Mouse (Mus musculus) limb, embryonic 14.5 days (tissue): ENCODE measurements around the gene RPS10-NUDT3. TPM values are rescaled to one million over a fixed set of nuclear protein-coding genes. Genes with fewer than 3 reads are reported as not detected.

ENCODE experiments used
- ATAC-seq: fragments of 200-750 bp; cut with Nextera tagmentation; 2 replicates; pipeline ENCODE4 v1.8.0; 2017; ENCODE audit warnings: low read depth, moderate number of reproducible peaks, moderate TSS enrichment; ENCODE audit not compliant: low FRiP score
- DNase-seq: peaks from one replicate; pipeline ENCODE4 v3.0.0-alpha.2; 2015; ENCODE audit warnings: low spot score
- H3K27ac ChIP-seq: fragments of 300-500 bp; sonication (generic); replicated peaks from 2 replicates; pipeline ENCODE4 v1.5.1; 2014; ENCODE audit warnings: low read depth, mild to moderate bottlenecking, low read length, moderate library complexity, mixed read lengths
- H3K27me3 ChIP-seq: fragments of 300-500 bp; sonication (generic); 2 replicates; pipeline ENCODE4 v1.6.1; 2014; ENCODE audit warnings: low read length, mixed read lengths; ENCODE audit not compliant: control insufficient read depth, insufficient read depth
- H3K36me3 ChIP-seq: fragments of 300-500 bp; sonication (generic); 2 replicates; pipeline ENCODE4 v1.6.1; 2014; ENCODE audit warnings: mild to moderate bottlenecking, low read length, moderate library complexity, mixed read lengths; ENCODE audit not compliant: control insufficient read depth, insufficient read depth
- H3K4me1 ChIP-seq: fragments of 300-500 bp; sonication (generic); 2 replicates; pipeline ENCODE4 v1.6.1; 2014; ENCODE audit warnings: antibody characterized with exemption, low read length, mixed read lengths; ENCODE audit not compliant: control insufficient read depth, insufficient read depth
- H3K4me2 ChIP-seq: fragments of 300-500 bp; sonication (generic); replicated peaks from 2 replicates; pipeline ENCODE4 v1.6.1; 2014; ENCODE audit warnings: low read depth, mild to moderate bottlenecking, low read length, moderate library complexity; ENCODE audit not compliant: severe bottlenecking
- H3K4me3 ChIP-seq: fragments of 300-500 bp; sonication (generic); replicated peaks from 2 replicates; pipeline ENCODE4 v1.5.1; 2014; ENCODE audit warnings: low read length
- H3K9ac ChIP-seq: fragments of 300-500 bp; sonication (generic); 2 replicates; pipeline ENCODE4 v1.6.1; 2014; ENCODE audit warnings: mild to moderate bottlenecking, low read depth, low read length, moderate library complexity; ENCODE audit not compliant: severe bottlenecking
- H3K9me3 ChIP-seq: fragments of 300-500 bp; sonication (generic); 2 replicates; pipeline ENCODE4 v1.6.1; 2016; ENCODE audit warnings: low read length; ENCODE audit not compliant: control insufficient read depth
- POLR2A ChIP-seq: fragments of 200-500 bp; IDR thresholded peaks from 2 replicates; pipeline ENCODE4 v1.8.0; 2012; ENCODE audit warnings: inconsistent platforms, mild to moderate bottlenecking, moderate library complexity, borderline replicate concordance; ENCODE audit not compliant: insufficient read depth, insufficient read length; ENCODE audit errors: extremely low read depth
- WGBS: fragments of 180-500 bp; shearing (Covaris S2); extraction: QIAGEN DNeasy Blood & Tissue Kit; methylation state at CpG from one replicate; pipeline ENCODE4 v1.1.7; 2014; 5-methylcytosine and 5-hydroxymethylcytosine counted together
- polyA plus RNA-seq, 2 experiments: library from polyadenylated mRNA; depleted of rRNA in 1 of 2; stranded (reverse) in 1 of 2; unstranded in 1 of 2; fragments of >200 nt; fragmentation: Nextera tagmentation in 1 of 2; extraction: Ambion mirVana in 1 of 2; gene quantifications; 2 replicates each; pipeline versions ENCODE4 v1.2.1 to v1.2.3; 2012 to 2014

Gene RPS10-NUDT3
- polyA plus RNA-seq, 2 experiments = 0.11 TPM; not detected in 1

DNA sequence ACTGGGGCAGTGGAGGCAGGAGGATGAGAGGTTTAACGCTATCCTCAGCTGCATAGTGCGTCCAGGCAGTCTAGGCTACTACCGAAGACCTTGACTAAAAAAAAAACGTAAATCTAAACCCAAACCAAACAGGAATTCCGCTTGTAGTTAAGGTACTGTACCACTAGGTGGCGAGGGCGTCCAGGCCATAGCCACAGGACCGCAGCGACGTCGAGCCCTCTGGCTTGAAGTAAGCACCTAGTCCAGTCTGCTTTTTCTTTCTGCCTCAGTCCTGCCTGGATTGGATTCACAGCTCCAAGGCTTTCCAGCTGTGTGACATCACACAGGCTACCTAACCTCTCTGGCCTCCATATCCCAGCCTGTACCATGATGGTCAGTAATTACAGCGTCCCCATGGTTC, 15.1 kb upstream of the RPS10-NUDT3 start:
- no peak overlapping the region for H3K9ac ChIP-seq
- ATAC-seq = no peak
- TF ChIP-seq POLR2A = no peak
- WGBS = 8% methylated on average over 12 of the region's 12 CpGs
- H3K27ac ChIP-seq = no peak overlapping the region
- no peak overlapping the region for H3K4me3 ChIP-seq
- DNase-seq = no peak
- no peaks in the 10 kb centered on the region for H3K9me3 ChIP-seq
- no peaks in the 10 kb centered on the region for H3K36me3 ChIP-seq
- no peak overlapping the region for H3K4me2 ChIP-seq
- peaks cover 4% of the 10 kb centered on the region; the same call in 1 of the 2 replicates for H3K27me3 ChIP-seq
- 0 out of 2 replicates have a peak, but pooled peaks cover 3% of the 10 kb centered on the region for H3K4me1 ChIP-seq

DNA sequence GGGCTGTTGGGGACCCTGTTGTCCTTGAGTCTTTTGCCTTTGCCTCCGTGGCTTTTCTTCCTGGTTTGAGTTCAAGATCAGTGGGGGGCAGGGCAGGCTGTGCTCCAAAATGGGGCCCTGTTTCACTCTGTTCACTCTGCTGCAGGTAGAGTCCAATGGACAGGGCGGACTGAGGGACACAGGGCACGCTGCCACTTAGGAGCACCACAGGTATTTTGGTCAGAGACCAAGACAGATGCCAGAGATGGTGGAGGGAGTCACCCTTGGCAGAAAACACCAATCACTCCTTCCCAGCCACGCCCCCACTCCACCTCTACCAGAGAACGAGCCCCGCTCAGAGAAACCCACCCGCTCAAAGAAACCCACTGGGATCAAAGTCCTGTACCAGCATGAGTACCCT, 10.8 kb upstream of the RPS10-NUDT3 start:
- TF ChIP-seq POLR2A = no peak
- Histone ChIP-seq H3K9me3 (no peaks in the 10 kb centered on the region), H3K4me1 (peaks cover 6% of the 10 kb centered on the region), H3K9ac (no peak overlapping the region), H3K36me3 (no peaks in the 10 kb centered on the region), H3K4me2 (no peak overlapping the region), H3K27me3 (no peaks in the 10 kb centered on the region), H3K27ac (no peak overlapping the region), H3K4me3 (no peak overlapping the region)
- WGBS = 41% methylated on average over 7 of the region's 7 CpGs
- no peak for DNase-seq
- ATAC-seq = no peak

DNA sequence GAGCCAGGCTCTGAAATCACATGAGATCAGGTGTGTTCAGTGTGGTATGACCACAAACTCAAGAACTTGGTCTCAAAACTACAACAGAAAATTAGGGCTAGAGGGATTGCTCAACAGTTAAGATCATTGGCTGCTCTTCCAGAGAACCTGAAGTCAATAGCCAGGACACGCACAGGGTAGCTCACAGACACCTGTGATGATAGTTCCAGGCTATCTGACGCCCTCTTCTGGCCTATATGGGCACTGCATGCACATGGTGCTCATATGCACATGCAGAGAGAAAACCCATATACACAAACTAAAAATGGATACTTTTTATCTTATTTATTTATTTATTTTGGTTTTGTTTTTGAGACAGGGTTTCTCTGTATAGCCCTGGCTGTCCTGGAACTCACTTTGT, 9.6 kb upstream of the RPS10-NUDT3 start:
- WGBS = 41% methylated on average over 2 of the region's 2 CpGs
- Histone ChIP-seq H3K9ac (no peak overlapping the region), H3K4me2 (no peak overlapping the region), H3K4me1 (peaks cover 6% of the 10 kb centered on the region), H3K27me3 (no peaks in the 10 kb centered on the region), H3K4me3 (no peak overlapping the region), H3K9me3 (no peaks in the 10 kb centered on the region), H3K36me3 (no peaks in the 10 kb centered on the region), H3K27ac (no peak overlapping the region)
- TF ChIP-seq POLR2A = no peak
- no peak for DNase-seq
- ATAC-seq = no peak

DNA sequence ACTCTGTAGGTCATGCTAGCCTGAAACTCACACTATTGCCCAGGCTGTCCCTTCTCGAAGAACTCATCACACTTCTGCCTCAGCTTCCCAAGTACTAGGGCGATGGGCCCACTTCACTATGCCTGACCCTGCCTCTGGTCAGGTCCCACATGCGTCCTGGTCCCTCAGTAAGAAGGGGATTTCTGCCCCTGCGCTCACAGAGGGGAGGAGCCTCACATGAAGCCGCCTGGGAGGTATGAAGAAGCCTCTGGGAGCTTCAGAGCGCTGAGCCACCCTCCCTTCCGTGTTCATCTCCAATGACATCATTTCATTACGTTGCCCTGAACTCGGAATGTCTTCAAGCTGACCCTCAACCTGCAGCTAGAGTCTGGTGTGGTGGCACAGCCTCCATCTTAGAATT, 8.7 kb upstream of the RPS10-NUDT3 start:
- Histone ChIP-seq H3K4me1 (peaks cover 6% of the 10 kb centered on the region), H3K9me3 (no peaks in the 10 kb centered on the region), H3K36me3 (no peaks in the 10 kb centered on the region), H3K9ac (no peak overlapping the region), H3K4me2 (no peak overlapping the region), H3K4me3 (no peak overlapping the region), H3K27ac (no peak overlapping the region), H3K27me3 (no peaks in the 10 kb centered on the region)
- ATAC-seq (no peak), DNase-seq (no peak)
- WGBS = 77% methylated on average over 9 of the region's 9 CpGs
- no peak for TF ChIP-seq POLR2A

GRCm38 (mm10) chr17:27643101-27643500, 8.1 kb upstream of the RPS10-NUDT3 start:
- Histone ChIP-seq H3K27ac (no peak overlapping the region), H3K9me3 (no peaks in the 10 kb centered on the region), H3K4me3 (no peak overlapping the region), H3K9ac (no peak overlapping the region; the same call in 1 of the 2 replicates), H3K36me3 (no peaks in the 10 kb centered on the region), H3K4me1 (peaks cover 6% of the 10 kb centered on the region), H3K27me3 (no peaks in the 10 kb centered on the region), H3K4me2 (no peak overlapping the region)
- DNase-seq (no peak), ATAC-seq (no peak)
- TF ChIP-seq POLR2A = no peak
- WGBS = 26% methylated on average over 6 of the region's 6 CpGs
